Mouse (Mus musculus) inflammation-experienced regulatory T-cells, adult 6 months (primary cell): Measurements from ENCODE around the gene Cacng5. TPM values are rescaled to one million over a fixed set of nuclear protein-coding genes. Genes with fewer than 3 reads are reported as not detected.

Source experiments
- ATAC-seq: one replicate; pipeline ENCODE4 v1.8.0; 2017
- polyA plus RNA-seq, 3 experiments: library from polyadenylated mRNA; unstranded; fragments of 100-300 nt; shearing (Covaris generic); gene quantifications; one replicate each; pipeline ENCODE4 v1.2.1; 2017

Cacng5 gene
- polyA plus RNA-seq, 3 experiments from 2014 or later: not detected

DNA sequence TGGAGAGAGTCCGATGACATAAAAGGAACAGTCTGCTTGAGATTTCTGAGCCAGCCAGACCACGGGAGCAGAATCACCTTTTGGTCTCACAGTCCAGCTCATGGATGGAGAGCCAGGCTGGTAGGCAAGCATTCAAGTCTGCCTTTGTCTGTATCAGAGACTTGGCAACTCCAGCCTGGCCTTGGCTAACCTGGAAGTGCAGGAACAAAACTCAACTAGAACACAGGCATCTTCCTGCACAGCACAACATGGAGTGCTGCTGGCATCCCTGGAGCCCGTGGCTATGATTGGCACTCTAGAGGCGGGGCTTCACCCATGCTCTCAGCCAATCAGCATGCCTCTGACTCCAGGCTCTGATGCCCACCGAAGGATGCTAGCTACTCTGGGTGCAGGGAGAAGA is 38.0 kb downstream of the Cacng5 start:
- ATAC-seq: no peak

DNA sequence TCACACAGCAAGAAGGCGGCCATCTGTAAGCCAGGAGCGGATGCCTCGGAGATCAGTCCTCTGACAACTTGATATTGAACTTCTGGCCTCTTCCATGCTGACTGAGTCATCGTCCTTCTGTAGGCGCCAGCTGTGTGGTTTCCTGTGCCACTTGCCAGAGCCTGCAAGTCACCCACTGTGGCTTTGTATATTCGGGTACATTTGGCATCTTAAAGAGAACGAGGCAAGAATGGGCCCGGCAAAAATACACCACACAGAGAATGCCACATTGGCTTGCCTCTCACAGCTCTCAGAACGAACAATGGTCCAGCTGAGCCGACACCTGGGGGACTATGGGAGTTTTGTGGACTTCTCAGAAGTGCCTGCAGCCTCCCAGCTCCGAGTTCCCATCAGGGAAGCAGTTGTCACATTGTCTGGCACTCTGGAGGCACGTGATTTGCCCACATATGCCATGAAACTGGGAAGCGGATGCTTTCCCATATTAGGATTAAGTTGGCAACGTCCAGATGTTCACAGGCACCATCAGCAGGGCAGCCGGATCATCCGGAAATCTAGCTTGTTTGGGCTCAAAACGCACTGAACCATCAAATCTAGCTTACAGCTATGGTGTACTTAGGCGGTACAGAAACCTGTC is 38.9 kb downstream of the Cacng5 start:
- ATAC-seq: no peak

DNA sequence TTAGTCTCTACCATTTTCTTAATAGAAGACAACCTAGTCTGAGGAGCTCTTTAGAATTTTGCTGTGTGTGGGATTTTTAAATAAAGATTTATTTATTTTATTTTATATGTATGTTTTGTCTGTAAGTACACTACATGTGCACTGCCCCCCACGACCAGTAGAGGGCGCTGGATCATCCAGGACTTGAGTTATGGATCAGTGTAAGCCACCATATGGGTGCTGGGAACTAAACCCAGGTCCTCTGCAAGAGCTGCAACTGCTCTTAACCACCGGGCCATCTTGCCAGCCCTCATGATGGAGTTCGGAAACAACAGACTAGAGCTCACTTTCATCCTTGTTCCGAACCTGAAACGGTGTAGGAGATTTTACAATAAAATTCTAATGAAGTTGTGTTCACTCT is 42.1 kb downstream of the Cacng5 start:
- ATAC-seq: no peak

DNA sequence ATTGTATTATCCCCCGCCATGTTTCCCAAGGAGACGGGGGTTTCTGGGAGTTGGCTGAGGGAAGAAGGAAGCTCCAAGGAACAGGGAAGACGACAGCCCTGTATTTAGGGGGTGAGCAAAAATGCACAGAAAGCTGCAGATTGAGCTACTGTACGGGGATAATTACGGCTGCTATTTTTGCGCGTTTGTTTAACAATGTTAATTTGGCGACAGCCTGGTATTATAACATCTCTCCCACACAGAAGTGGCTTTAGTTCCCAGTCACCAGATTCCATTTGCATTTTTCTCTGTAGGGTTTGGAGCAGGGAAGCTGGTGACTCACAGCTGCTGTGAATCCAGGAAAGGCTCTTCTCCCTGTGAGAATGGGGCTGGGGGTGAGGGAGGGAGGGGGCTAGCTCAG is 47.3 kb downstream of the Cacng5 start:
- no peak for ATAC-seq

GRCm38 (mm10) chr11:107865128-107865527 is 49.7 kb downstream of the Cacng5 start:
- no peak for ATAC-seq

- no peak for ATAC-seq
These were observed 50.8 kb downstream of the Cacng5 start for GRCm38 (mm10) chr11:107864024-107864423.

DNA sequence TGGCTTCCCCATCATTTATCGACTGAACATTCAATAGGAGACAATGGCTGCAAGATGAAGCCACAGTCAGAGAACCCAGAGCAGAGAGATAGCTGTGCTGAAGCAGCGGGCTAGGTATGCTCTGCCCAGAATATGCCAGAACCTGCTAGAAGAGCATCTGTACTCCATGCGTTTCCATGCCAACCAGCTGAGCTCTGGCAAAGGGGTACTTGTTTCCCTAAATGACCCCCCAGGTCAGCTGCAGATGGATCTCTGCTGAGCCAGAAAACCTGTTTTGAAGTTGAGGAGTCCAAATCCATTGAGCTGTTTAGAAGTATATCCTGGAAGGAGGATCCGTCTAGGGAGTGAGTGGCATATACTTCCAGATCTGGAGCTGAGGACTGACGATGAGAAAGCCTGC is 53.1 kb downstream of the Cacng5 start:
- ATAC-seq: no peak

- ATAC-seq: no peak
These were observed 55.0 kb downstream of the Cacng5 start for GRCm38 (mm10) chr11:107859871-107860270.

- no peak for ATAC-seq
These were observed 55.6 kb downstream of the Cacng5 start for GRCm38 (mm10) chr11:107859288-107859687.

DNA sequence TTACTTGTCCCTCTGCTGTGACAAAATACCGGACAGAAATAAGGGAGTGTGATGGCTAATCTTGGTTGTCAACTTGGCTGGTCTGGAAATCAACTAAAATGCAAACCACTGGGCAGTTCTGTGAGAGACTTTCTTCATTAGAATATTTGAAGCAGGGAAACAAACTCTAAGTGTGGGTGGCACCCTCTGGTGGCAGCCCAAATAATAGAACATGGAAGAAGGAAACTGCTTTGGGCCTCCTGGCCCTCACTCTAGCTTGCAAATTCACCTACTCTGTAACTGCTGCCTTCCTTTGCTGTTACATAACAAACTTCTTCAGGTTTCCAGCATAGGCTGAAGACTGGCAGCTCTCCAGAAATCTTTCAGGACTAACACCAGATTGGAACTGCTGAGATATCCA is 61.8 kb downstream of the Cacng5 start:
- no peak for ATAC-seq

DNA sequence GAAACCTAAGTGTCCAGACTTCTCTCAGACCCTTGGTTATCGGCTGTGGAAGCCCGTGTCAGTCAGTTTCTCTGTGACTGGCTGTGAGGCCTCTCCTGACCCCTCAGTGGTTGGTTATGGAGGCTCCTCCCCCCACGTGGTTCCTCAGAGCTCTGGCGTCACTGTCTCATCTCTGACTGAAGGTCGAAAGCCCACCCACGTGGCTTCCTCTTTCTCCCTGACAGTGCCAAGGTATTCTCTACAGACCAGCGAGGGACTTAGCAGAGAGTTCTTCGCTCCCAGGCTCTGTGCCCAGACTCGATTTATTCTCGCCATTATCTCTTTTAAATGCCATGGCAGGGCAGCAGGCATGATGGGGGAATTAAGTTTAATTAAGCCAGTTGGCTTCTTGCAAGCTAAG is 65.2 kb downstream of the Cacng5 start:
- ATAC-seq: no peak

DNA sequence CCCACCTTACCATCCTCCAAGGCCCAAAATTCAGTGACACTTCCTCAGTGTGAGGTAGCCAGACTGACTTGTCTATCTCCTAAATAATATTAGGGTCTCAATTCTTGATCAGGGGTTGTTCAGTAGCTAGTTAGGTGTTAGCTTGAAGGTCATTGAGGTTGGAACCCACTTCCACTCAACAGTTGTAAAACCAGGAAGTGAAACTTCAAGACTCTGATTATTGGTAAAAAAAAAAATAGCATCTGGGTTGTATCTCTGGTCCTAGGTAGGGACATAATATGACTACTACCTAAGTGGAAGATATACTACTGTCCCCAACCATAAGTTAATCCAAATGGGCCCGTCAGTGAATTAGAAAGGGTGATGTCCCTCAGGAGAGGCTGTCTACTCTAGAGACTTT is 70.7 kb downstream of the Cacng5 start:
- ATAC-seq: no peak

GRCm38 (mm10) chr11:107833351-107834040 is 81.4 kb downstream of the Cacng5 start:
- no peak for ATAC-seq

Other genes starting within 250 kb of the Cacng5 start
- gene Cacng1, start 198.5 kb downstream of the Cacng5 start, polyA plus RNA-seq: not detected
- gene Cacng4, start 120.5 kb downstream of the Cacng5 start, polyA plus RNA-seq: not detected